Mouse (Mus musculus): Measurements from ENCODE around the gene Ift46.

Ift46 gene

GRCm38 (mm10) chr9:44807778-44808177 is 40.1 kb downstream of the Ift46 start:
- no peak for DNase-seq (ENCODE audit: low spot score in 2 of 2)

GRCm38 (mm10) chr9:44810316-44810715 is 42.6 kb downstream of the Ift46 start:
- DNase-seq (ENCODE audit: low spot score in 2 of 2) = no peak

GRCm38 (mm10) chr9:44814179-44814578 is 46.5 kb downstream of the Ift46 start:
- no peak for DNase-seq (ENCODE audit: low spot score in 2 of 2)

DNA sequence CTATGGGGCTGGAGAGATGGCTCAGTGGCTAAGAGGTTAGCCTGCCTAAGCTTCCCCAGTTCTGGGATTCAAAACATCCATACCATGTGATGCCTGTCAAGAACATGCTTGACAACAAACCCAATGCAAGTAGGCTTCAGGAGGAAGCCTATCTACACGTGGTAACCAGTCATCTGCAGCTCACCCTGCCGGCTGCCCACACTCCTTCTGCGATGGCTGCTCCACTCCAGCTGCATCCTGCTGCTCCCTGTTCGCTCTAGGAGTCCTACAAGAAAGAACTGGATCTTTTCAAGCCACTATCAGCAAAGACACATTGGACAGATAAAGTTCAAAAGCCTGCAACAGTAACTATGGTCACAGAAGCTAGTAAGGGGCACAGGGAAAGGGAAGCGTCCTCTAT is 49.8 kb downstream of the Ift46 start:
- no peak for DNase-seq (ENCODE audit: low spot score in 2 of 2)

DNA sequence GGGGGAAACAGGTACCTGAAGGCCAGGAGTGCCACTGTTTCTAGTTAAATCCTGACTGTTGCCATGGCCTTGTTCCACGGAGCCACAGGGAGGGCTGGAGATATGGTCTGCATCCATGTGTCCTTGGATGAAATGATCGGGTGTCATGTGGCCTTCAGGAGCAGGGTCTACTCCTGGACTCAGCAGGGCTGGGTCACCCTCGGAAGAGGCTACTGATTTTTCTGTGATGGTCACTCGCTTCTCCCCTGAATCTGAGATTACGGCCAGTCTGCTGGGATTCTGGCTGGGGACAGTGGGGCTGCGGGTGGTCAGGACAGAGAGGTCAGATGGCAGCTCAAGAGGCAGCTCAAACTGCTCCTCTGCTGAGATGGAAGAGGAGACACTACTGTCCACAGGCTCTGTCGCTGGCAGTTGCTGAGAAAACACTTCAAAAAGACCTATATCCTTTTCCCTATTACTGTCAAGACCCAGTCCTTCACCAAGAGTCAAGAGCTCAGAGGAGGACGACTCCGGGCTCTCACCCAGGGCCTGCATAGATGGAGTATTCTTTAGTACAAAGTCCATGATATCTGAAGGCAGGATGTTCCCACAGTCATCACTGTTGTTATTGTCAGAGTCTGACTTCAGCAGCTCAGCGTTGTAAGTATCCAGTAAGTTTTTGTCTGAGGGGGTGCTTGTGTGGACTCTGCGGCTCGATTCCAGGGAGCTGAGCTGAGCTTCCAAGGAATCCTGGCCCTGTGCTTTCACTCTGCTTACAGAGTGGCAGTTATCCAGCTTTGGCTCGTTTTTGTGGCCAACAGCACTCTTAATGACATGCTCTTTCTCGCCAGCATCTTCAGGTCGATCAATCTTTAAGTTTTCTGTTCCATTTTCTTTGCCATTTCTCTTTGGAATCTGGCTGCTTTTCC is 52.5 kb downstream of the Ift46 start:
- no peak for DNase-seq (ENCODE audit: low spot score in 2 of 2)

DNA sequence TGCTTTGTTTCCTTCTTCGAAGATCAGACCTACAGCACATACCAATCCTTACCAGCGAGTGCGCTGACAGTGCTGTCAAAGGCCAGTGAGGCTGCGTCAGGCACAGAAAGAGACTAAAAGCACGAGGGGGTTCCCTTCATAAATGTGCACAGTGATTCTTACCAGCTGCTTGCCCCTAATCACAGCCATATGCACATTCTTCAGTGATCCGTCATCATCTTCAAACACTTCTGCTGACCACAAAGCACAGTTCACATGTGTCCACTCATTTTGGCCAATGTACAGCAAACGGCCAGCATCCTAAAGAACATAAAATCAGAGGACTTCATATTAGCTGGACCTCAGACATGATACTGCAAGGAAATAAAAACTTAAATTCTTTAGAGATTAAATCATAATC is 59.0 kb downstream of the Ift46 start:
- DNase-seq (ENCODE audit: low spot score in 2 of 2) = no peak

GRCm38 (mm10) chr9:44828944-44829343 is 61.2 kb downstream of the Ift46 start:
- no peak for DNase-seq (ENCODE audit: low spot score in 2 of 2)

DNA sequence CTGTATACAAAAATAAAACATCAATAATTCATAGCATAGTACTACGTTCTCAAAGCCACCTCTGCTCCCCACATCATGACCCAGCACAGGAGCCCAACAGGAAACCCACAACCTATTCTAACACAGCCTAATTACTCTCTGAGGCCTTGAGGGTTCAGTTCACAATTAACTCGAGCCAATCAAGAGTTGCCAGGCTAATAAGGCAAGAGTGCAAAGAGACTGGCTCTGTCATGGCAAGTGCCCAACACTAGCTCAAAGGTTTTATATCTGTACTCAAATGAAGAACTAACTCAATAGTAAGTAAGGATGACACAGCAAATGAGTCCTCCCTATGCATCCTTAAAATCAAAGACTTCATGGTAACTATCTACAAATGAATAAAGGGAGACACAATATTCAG is 62.8 kb downstream of the Ift46 start:
- no peak for DNase-seq (ENCODE audit: low spot score in 2 of 2)

DNA sequence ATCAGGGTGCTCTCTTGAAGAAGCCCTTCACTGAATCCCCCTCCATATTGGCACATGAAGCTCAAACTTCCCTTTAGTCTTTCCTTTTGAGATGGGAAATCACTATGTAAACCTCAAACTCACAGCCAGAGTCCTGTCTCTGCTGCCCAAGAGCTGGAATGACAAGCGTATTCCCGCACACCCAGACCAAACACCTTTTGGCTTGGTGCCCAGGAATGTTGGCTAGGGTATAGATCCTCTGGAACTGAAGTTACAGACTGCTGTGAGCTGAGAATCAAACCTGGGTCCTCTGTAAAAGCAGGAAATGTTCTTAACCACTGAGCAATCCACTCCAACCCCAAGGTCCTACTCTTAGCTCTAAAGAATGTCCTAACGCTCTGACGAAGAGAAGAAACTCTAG is 64.6 kb downstream of the Ift46 start:
- no peak for DNase-seq (ENCODE audit: low spot score in 2 of 2)

DNA sequence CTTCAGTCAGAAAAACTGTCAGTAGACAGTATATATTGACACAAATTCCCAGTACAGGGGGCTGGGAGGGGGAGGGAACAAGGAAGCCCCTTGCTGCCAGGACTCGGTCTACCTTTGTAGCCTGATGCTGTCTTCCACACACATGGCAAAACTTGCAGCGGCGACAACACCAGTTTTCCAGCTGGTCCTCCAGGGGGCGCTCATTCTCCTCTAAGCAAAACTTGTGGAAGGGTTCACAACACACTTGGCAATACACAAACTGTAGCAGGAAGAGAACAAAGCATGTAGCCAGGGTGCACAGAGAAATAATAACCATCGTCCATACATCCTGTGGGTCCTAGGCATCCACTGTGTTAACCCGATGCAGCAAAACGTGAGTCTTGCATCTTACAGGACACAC is 68.7 kb downstream of the Ift46 start:
- DNase-seq (ENCODE audit: low spot score in 2 of 2) = peak; percentile 56 to 62

DNA sequence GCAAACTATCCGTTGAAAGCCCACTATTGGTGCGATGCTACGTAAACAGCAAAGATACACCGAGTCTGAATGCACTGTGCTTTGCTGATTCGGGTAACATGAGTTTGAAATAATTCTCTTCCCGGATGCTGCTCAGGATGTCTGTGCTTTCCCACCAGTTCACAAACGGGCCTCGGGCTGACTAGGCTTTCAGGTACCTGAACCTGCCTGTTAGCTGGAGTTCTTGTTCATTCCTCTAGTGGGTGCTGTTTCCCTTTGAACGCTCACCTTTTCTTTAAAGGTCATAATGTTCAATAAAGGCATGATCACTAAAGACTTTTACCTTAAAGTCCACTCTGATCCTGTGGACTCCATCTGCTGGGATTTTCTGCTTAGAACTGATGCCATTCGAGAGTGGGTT is 73.5 kb downstream of the Ift46 start:
- DNase-seq (ENCODE audit: low spot score in 2 of 2) = peak; percentile 26 to 52

All from spleen, postnatal 36 days (tissue).